Mouse (Mus musculus) left cerebral cortex, adult 9 months (tissue): Measurements from ENCODE around the gene Dlg4.
A peak's percentile ranks its signal among the peaks of the same experiment; 100 is the strongest.
"Not testable (repeated sequence)": the region's sequence is repeated elsewhere in the genome, so short reads cannot be mapped to it uniquely, and the experiment has no call there.

Experiments used
- DNase-seq, 2 experiments: peaks; one replicate each; pipeline ENCODE4 v3.0.0; 2022; ENCODE audit warnings: low spot score in 2 of 2

Dlg4 gene

GRCm38 (mm10) chr11:70049366-70049765 is 32.6 kb downstream of the Dlg4 start:
- no peak for DNase-seq

- DNase-seq = no peak
Measured at GRCm38 (mm10) chr11:70049816-70050215, 33.1 kb downstream of the Dlg4 start.

- DNase-seq = no peak
Measured at GRCm38 (mm10) chr11:70053156-70053555, 36.4 kb downstream of the Dlg4 start.

GRCm38 (mm10) chr11:70053898-70054570 is 37.3 kb downstream of the Dlg4 start, which contains the start of gene Asgr1:
TSS of gene Asgr1 (plus strand) at chr11:70054085.
- no peak for DNase-seq

GRCm38 (mm10) chr11:70055618-70056214 is 39.0 kb downstream of the Dlg4 start:
- peak in 1 of 2 experiments; percentile 65 for DNase-seq

- DNase-seq = no peak
Measured at GRCm38 (mm10) chr11:70057805-70058204, 41.1 kb downstream of the Dlg4 start.

GRCm38 (mm10) chr11:70059930-70060329 is 43.2 kb downstream of the Dlg4 start:
- DNase-seq = no peak

GRCm38 (mm10) chr11:70063053-70063452 is 46.3 kb downstream of the Dlg4 start:
- DNase-seq = no peak

- no peak for DNase-seq
Measured at GRCm38 (mm10) chr11:70066701-70067100, 50.0 kb downstream of the Dlg4 start.

- no peak for DNase-seq
Measured at GRCm38 (mm10) chr11:70068245-70068644, 51.5 kb downstream of the Dlg4 start.

- DNase-seq = no peak
Measured at GRCm38 (mm10) chr11:70070057-70070456, 53.3 kb downstream of the Dlg4 start.

GRCm38 (mm10) chr11:70070603-70071002 is 53.9 kb downstream of the Dlg4 start:
- DNase-seq = not testable (repeated sequence)

- peak in 1 of 2 experiments; percentile 80 for DNase-seq
Measured at GRCm38 (mm10) chr11:70074379-70075071, 57.8 kb downstream of the Dlg4 start.

- no peak for DNase-seq
Measured at GRCm38 (mm10) chr11:70075581-70075980, 58.8 kb downstream of the Dlg4 start.

GRCm38 (mm10) chr11:70077441-70077840 is 60.7 kb downstream of the Dlg4 start:
- DNase-seq = no peak

GRCm38 (mm10) chr11:70079175-70079574 is 62.4 kb downstream of the Dlg4 start:
- no peak for DNase-seq

GRCm38 (mm10) chr11:70079928-70080327 is 63.2 kb downstream of the Dlg4 start:
- no peak for DNase-seq

- no peak for DNase-seq
Measured at GRCm38 (mm10) chr11:70080803-70081590, 64.3 kb downstream of the Dlg4 start.

GRCm38 (mm10) chr11:70084563-70084962 is 67.8 kb downstream of the Dlg4 start:
- peak in 1 of 2 experiments; percentile 9 for DNase-seq

GRCm38 (mm10) chr11:70091986-70092783 is 75.4 kb downstream of the Dlg4 start, which contains the start of gene Asgr2:
TSS of gene Asgr2 (plus strand) at chr11:70092644.
- no peak for DNase-seq
